Mouse (Mus musculus): ENCODE results near the gene Cdk6. TPM values are rescaled to one million over a fixed set of nuclear protein-coding genes. Genes with fewer than 3 reads are reported as not detected.

Cdk6 gene
- total RNA-seq, 2 experiments from 2014 or later = 2.8 to 5.1 TPM

DNA sequence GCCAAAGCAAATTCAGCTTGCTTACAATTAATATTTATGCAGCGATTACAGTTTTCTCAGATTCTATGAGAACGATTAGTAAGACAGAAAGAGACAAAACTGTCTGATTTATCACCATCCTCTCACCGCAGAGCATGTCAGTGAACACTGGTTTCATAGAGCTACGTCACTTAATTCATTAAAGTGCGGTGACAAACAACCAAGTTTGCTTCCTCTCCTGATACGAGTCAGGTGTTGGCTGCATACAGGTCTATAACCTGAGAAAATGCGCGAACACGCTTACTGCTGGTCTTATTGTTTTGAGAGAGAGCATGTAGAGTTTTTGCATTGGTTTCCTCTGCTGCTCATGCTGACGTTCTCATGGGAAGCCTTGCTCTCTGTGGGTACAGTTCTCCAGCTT is 31.9 kb downstream of the Cdk6 start:
- no peak for DNase-seq (ENCODE audit: extremely low spot score in 1 of 2, low spot score in 1 of 2)

DNA sequence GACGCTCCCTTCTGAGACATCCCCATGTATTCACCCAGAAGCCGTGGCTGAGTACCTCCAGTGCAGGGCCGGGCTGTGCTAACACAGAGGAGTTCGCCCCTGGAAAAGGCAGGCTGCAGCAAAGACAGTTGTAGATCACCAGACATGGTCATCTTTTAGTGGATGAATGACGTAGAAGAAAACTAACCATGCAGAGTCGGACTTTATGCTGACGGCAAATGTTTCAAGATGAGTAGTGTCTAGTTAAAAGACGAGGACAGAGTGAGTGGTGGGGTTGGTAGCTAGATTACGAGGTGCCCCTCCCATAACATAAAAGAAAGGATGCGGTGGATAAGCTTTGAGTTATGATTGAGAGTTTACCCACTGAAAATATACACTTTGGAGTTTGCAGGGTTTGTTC is 33.5 kb downstream of the Cdk6 start:
- no peak for DNase-seq (ENCODE audit: extremely low spot score in 1 of 2, low spot score in 1 of 2)

DNA sequence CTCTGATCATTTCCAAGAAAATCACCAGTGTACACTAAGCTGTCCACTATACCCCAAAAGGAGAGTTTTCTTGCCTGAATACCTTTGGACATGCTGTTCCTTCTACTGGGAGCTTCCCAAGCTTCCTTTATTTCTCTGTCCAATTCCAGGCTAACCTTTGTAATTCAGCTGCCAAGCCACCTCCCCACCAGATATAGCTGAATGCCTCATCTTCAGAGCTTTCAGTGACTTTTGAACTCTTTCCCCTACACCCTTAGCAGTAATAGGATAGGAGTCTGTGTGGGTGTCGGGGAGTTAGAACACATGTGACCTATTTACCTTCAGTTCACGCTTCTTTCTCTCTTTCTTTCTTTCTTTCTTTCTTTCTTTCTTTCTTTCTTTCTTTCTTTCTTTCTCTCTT is 34.9 kb downstream of the Cdk6 start:
- DNase-seq (ENCODE audit: extremely low spot score in 1 of 2, low spot score in 1 of 2) = no peak

DNA sequence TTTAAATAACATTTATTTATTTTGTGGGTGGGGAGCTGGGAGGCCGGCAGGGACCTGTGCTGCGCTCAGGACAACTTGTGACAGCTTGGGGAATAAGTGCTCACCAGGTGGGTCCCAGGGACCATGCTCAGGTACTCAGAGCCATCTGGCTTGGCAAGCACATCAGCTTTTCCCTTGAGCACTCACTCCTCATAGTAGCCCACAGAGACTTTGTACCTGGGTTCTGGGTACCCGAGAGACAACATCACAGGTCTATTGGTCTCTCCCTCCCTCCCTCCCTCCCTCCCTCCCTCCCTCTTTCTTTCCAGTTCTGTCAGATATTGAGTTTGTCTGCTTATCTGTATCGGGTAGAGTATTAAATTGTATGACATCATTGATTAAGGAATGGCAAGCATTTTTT is 38.0 kb downstream of the Cdk6 start:
- DNase-seq (ENCODE audit: extremely low spot score in 1 of 2, low spot score in 1 of 2) = no peak

DNA sequence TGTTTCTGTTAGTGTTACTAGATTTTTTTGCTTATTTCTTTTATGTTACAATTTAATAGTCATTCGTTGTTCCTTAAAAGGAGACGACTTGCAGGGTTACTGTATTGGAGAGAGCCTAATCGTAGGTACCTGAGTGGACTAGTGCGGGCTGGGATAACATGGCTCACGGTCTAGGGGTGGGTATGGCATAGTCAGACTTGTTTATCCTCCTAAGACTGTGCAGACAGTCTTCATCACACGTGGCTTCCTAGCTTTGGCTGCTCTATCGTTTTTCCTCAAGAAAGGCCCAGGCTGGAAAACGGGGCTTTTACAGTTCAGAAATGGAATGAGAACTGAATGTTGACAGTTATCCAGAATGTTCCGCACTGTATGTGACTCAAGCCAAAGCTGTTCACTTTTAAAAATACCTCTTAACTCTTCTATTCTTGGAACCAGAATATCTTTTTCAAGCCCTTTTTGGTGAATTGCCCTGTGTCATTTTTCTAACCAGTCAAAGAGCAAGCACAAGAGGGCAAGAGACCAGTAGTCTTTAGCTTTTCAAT is 39.5 kb downstream of the Cdk6 start:
- DNase-seq (ENCODE audit: extremely low spot score in 1 of 2, low spot score in 1 of 2) = no peak

DNA sequence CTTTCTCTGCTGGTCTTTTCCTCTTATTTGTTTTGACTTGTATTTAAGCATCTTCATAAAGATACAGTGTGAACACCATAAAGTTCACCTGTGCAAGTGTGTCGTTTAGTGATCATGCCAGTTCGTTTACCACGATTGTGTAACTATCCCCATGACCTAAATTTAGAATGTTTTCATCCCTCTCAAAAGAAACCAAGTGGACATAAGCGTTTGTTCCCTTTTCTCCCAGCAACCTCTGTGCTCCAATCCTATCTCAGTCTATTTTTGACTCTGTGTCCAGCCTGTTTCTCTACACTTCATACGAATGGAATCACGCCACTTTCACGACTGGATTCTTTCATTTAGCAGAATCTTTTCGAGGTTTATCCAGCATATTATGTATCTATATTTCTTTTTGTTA is 40.5 kb downstream of the Cdk6 start:
- DNase-seq (ENCODE audit: extremely low spot score in 1 of 2, low spot score in 1 of 2) = no peak

DNA sequence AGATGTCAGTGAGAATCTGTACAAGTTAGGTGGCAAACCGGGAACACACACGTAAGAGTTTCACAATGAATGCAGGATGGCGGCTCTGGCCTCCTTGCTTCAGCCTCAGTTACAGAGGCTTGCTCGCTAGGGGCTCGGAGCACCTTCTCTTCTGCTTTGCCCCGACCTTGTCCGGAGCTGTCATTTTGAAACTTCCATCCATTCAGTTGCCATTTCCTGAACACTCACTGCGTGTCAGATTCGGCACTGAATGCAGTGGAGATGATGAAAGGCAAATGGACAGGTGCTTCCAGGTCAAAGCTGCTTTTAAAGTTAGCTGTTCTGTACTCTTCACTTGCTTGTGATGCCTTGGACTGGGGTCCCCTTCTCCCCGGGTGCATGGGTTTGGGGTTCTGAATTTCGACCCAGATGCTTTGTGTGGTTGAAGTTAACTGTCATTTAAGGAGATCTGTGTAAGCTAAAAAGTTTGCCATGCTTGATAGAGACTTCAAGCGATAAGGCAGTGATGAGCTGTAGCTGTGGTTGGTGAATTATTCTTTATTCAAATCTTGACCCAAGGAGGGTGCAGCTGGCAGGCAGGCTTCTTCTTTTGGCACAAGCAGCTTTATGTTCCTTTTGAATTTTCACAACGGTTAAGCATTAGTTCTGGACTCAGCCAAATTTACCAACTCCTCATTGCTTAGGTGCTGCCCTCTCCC is 41.2 kb downstream of the Cdk6 start:
- DNase-seq (ENCODE audit: extremely low spot score in 1 of 2, low spot score in 1 of 2) = no peak

DNA sequence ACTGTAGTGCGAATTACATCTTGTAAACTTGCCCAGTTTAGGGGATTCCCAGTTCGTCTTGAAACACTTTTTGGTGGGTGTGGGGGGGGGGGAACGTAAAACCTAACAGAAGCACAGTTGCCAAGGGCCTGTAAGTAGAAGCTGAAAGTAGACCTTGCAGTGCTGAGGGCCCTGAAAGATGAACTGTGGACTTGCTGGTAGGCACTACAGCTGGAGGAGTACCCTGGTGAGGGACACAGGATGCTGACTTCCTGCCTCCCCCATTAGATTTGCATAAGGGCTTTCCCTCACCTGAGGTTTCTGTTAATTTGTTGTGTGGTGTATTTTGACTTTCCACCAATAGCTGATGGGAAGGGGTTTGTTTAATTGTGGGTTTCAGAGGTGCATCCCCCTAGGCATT is 42.3 kb downstream of the Cdk6 start:
- DNase-seq (ENCODE audit: extremely low spot score in 1 of 2, low spot score in 1 of 2) = no peak

DNA sequence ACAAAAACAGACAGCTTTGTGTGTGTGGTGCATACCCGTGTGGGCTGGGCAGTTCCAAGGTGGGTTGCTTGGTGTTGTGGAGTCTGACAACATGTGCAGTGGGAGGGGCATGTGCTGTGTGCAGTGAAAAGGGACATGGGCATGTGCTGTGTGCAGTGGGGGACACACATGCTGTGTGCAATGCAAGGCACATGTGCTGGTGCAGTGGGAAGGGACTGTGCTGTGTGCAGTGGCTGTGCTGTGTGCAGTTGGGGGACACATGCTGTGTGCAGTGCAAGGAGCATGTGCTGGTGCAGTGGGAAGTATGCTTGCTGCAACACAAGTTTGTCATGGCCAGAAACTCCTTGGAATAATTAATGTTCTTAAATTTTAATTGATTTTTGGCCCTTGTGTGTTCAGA is 43.8 kb downstream of the Cdk6 start:
- no peak for DNase-seq (ENCODE audit: extremely low spot score in 1 of 2, low spot score in 1 of 2)

DNA sequence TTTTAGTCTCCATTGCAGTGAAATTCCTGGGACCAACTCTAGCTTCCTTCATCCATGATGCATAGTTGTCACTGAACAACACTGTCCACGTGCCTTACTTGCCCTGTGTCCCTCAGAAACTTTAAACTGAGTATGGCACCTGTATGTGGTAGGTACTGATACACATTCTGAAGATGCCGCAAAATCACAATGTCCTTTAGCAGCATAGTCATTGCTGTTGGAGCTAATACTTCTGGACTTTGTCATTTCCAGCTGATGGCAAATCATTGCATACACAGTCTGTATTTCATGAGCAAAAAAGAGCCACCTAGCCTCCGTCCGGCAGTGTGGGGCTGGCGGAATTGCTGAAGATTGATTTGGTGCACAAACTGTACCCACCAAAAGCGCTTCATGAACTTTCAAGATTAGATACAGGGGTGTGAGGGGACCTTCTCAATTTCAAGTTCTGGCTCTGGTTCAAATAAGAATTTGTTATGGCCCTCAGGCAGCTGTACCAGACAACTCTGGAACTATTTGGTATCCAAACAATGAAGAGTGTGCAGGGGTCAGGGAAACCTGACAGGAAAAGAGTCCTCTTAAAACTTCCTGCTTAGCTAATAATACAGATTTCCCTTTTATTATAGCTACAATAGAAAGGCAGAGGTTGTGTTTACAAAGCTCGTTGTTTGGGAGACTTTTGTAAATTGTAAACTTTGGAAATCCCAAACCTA is 44.9 kb downstream of the Cdk6 start:
- DNase-seq (ENCODE audit: extremely low spot score in 1 of 2, low spot score in 1 of 2) = no peak

DNA sequence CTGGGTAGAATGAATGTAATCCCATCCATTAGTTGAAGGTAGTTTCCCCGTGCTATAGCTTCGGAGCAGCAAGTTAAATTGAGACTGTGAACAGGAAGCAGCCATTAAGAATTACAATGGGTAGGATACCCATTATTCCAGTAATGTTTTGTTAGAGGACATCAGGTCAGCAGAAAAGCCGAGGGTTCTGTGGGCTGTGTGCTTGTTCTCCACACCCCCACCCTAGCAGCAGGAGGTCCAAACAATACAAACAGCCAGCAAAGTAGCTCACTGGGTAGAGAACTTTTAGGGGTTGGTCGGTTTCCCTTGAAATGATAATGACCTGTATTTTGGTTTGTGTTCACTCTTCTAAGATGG is 45.4 kb downstream of the Cdk6 start:
- DNase-seq (ENCODE audit: extremely low spot score in 1 of 2, low spot score in 1 of 2) = no peak

DNA sequence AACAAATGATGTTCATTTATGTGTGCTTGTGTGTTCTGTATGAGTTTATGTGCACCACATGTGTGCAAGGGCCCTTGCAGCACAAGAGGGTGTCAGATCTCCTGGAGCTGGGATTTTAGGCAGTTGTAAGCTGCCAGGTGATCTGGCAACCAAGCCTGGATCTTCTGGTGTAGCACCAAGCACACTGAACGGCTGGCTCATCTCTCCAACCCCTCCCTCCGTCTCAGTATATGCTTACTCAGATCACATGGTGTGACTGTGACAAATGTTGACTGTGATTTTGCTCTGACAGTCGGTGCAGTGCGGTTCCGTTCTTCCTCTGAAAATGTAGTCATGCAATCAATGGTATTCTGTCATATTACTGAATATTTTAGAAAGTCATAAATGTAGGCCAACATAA is 45.9 kb downstream of the Cdk6 start:
- DNase-seq (ENCODE audit: extremely low spot score in 1 of 2, low spot score in 1 of 2) = no peak

DNA sequence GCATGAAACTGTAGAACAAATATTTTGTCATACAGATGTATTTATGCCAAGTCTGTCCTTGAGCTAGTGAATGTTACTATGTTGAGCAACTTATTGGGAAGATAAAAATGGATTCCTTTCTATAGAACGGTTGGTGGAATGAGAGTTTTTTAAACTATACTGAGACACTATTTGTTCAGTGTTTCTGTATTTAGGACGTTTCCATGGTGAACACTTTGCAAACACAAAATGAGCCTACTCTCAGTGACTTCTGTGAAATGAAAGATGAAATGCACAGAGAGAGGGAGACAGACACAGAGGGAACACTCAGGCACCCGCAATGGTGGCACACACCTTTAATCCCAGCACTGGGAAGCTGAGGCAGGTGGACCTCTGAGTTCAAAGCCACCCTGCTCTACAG is 51.6 kb downstream of the Cdk6 start:
- DNase-seq (ENCODE audit: extremely low spot score in 1 of 2, low spot score in 1 of 2) = no peak

DNA sequence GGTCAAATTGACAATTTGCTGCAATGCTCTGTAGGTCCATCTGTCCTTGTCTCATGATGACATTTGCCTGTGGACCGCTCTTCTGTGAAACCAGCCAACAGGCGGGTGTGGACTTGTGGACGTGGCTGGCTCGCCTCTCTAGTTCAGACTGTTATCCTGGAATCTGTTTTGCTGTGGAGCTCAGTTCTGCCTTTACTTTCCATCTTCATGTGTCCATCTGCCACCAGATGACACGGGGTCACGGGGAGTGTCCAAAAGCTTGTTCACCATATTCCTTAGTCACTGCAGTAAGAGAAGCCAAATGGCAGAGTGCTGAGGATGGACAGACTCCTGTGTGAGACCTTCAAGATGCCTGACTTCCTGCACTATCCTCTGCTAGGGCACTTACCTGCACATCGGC is 52.9 kb downstream of the Cdk6 start:
- DNase-seq (ENCODE audit: extremely low spot score in 1 of 2, low spot score in 1 of 2) = no peak

DNA sequence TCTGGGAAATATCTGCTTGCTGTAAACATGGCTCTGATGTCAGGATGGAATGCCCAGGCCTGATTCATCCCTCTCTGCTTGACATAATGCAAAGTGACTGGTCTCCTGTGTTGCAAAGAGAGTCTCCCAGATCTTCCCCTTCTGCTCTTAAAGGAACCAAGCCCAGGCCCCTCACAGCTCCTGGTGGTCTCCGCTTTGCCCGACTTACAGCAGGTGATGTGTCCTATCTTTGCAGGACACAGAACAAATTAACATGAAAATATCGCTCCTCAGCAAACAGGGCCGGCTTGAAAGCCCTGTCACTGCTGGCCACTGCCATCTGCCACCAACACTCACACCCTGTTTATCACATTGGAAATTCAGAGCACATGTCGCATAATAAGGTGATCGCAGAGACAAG is 53.7 kb downstream of the Cdk6 start:
- DNase-seq (ENCODE audit: extremely low spot score in 1 of 2, low spot score in 1 of 2) = no peak

DNA sequence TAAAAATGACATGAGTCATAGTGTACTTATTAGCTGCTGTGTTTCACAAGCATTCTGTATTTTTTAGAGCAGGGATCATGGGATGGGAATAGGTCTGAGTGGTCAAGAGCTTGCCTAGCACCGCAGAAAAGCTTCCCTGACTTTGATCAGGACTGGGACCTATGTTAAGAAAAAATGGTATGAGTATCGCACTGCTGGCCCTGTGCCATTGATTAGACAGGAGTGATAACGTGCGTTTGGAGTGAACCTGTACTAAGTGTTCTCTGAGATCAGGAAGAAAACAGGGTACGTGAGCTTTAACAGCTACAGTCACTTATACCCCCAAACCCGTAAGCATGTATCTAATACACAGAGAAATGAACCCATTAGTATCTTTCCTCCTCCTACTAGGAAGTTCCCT is 54.9 kb downstream of the Cdk6 start:
- DNase-seq (ENCODE audit: extremely low spot score in 1 of 2, low spot score in 1 of 2) = no peak

DNA sequence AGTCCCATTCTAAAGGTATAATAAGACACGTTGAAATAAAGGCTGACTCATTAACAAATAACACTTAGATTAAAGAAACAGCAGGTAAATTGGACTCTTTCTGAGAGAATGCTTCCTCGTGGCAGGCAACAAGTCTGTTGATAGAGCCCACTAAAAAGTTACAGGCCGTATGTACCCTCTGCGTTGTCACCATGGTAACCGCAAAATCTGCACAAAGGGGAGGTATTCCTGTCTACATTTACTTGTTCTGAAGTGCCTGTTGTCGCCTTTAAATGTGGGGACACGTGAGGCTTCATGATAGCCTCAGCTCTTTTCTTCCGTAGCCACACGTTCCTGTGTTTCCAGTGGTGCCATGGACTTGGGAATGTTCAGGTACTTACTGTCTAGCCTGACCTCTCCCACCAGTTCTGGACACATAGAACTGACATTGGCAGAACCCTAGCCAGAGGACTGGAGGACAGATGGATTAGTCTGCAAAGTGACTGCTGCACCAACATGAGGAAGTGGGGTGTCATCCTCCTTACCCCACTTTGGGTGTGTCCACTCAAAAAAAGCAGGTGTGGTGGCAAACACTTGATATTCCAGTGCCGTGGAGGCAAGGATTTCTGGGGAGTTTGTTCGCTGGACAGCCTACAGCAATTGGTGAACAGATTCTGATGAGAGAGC is 55.8 kb downstream of the Cdk6 start:
- no peak for DNase-seq (ENCODE audit: extremely low spot score in 1 of 2, low spot score in 1 of 2)

DNA sequence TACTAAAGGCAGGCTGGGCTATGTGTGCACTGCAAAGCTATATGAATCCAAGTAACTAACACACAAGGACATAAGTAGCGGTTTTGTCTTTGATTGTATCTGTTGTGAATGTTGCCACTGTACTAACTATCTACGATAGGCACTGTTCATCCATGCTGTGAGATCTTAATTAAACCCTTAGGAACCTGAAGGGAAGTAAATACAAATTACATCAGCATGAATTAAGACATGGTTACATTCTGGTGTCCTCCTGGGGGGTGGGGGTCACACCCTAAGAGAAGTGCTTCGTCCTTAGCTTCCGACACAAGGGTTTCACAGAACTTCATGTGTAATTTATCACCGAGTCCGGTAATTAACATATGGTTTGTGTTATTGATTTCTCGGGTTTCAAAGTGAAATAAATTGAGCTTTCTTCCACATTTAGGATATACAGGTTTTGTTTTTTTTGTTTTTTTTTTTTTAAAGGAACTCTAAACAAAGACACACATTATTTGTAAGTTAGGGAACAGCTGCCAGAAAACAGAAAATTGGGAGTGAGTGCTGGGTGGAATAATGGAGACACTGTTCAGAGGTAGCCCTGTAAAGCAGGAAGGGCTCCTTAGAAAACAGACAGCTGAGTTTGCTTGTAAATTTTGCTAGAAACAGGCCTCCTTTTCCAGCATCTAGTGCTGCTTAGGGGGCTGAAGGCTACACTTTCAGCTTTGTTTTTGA is 58.7 kb downstream of the Cdk6 start:
- DNase-seq (ENCODE audit: extremely low spot score in 1 of 2, low spot score in 1 of 2) = no peak

DNA sequence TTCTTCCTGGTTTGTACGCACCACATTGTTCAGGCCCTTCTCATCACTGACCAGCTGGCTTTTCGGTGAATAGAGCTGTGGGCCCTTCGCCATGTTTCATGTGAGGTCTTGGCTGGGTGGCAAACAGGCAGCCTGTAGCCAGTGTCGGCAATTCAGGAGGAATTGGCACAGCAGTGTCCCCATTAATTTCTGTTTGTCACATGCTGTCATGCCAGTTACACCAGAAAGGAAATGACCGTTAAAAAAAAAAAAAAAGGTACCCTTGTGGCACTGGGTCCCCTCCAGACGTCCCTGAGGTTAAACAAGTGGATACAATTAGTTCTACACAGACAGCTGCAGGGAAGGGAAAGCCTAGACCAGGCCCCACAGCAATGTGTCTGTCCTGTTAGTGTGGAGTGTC is 63.8 kb downstream of the Cdk6 start:
- DNase-seq (ENCODE audit: extremely low spot score in 1 of 2, low spot score in 1 of 2) = peak in 1 of 2 experiments; percentile 9

DNA sequence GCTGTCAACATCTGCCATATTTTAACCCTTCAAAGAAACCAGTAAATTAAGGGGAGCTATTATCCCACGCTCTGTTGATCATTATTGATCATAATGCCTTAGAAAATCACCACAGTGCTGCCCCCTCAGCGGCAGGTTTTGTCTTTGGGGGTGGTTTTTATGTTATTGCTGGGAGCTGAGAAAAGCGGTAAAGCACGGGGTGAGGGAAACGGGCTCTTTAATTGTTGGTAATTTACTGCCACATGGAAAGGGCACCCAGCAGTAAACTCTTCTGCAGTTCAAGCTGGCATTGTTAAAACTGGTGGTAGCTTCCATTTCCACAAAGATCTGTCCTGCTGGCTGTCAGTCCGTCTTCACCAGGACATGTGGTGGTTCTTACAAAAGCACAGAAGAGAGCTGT is 64.2 kb downstream of the Cdk6 start:
- no peak for DNase-seq (ENCODE audit: extremely low spot score in 1 of 2, low spot score in 1 of 2)

DNA sequence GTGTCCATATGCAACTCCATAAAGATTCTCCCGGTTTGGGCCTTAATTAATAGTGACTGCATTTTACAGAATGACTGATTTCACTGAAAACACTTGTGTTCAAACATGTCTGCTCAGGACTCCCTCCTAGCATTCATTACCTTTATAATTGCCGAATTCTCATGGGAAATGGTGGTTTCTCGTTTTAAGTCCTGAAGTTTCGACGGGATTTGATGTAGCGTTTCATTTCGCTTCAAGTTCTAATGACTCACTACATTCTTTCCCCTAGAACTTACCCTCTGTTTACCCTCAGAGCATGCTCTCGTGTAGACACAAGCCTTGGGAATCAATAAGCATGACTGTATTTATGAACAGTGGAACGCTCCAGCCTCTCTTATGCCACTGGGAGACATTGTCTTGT is 66.6 kb downstream of the Cdk6 start:
- DNase-seq (ENCODE audit: extremely low spot score in 1 of 2, low spot score in 1 of 2) = no peak

Data from layer of hippocampus, postnatal 25 days (tissue).